In genomic region chr5:115483947-115484920, GRCm38 (mm10) we compare ENCODE assay signal across 8 mouse cellular contexts. TPM values are rescaled to one million over a fixed set of nuclear protein-coding genes. Genes with fewer than 3 reads are reported as not detected.
A peak's percentile ranks its signal among the peaks of the same experiment; 100 is the strongest.
DNase-seq lines count a peak whose midpoint lies in the region; ATAC-seq lines count a peak whose summit lies in the region.

TSS of gene Sirt4 (minus strand) at chr5:115484725.

- no peaks in the 10 kb centered on the region for H3K36me3 ChIP-seq in hindbrain, embryonic 12.5 days

- peak within 1 kb of the TSS; percentile 40 for H3K4me3 ChIP-seq in hindbrain, embryonic 12.5 days

- 9% methylated on average over 30 of the region's 30 CpGs for WGBS in hindbrain, embryonic 12.5 days

- H3K4me1 ChIP-seq in hindbrain, embryonic 12.5 days, result peaks cover 27% of the 10 kb centered on the region

- H3K4me2 ChIP-seq in hindbrain, embryonic 12.5 days (replicated peaks), result peak within 1 kb of the TSS; percentile 64

- H3K27ac ChIP-seq in hindbrain, embryonic 12.5 days, result peak within 1 kb of the TSS; percentile 64

- H3K27me3 ChIP-seq in hindbrain, embryonic 12.5 days, result peaks cover 37% of the 10 kb centered on the region

- DNase-seq in R1 (ENCODE audit: low read depth, low spot score), result peak; percentile 99
- DNase-seq in cerebellum, adult 9-11 months, result peak; percentile 94
- DNase-seq in frontal cortex, postnatal 10 days (ENCODE audit: low spot score in 2 of 2), result peak; percentile 80
- DNase-seq in layer of hippocampus, postnatal 14 days (ENCODE audit: low spot score in 2 of 2), result peak; percentile 84 to 95
- DNase-seq in lung, postnatal 14 days, result peak; percentile 80
- peak; percentile 91 for DNase-seq in right cerebral cortex, adult 18-20 months
- peak; percentile 44 for DNase-seq in urinary bladder, postnatal 25 days (ENCODE audit: low spot score)

- peak; percentile 78 for ATAC-seq in hindbrain, embryonic 12.5 days (ENCODE audit: low FRiP score)

- H3K9me3 ChIP-seq in hindbrain, embryonic 12.5 days (replicated peaks), result no peaks in the 10 kb centered on the region

- peak within 1 kb of the TSS; percentile 71 for H3K9ac ChIP-seq in hindbrain, embryonic 12.5 days

RNA-seq across cellular contexts. Expression of gene Sirt4, which starts in this region (rescaled TPM):
- polyA plus RNA-seq in hindbrain, embryonic 12.5 days (2016; fragmentation: Nextera tagmentation; extraction: Ambion mirVana), result 23.1 and 24.7 TPM in 2 replicates
- total RNA-seq in layer of hippocampus, postnatal 14 days (2021), result 10 to 100 TPM; 25.8 to 28.3 TPM

Comparison
In these comparisons a context has a peak if more than half of its experiments do, and no peak if none do; other contexts are left out.
1. Peak in every context shown above with its lines: DNase-seq, ATAC-seq, H3K4me3 ChIP-seq and H3K27ac ChIP-seq.
2. DNase-seq: peak in every context shown above with its lines; median percentile 99 in R1; 94 in cerebellum, adult 9-11 months; 91 in right cerebral cortex, adult 18-20 months; 90 in layer of hippocampus, postnatal 14 days; 80 in frontal cortex, postnatal 10 days; 80 in lung, postnatal 14 days; 44 in urinary bladder, postnatal 25 days.